Mouse (Mus musculus) forebrain, embryonic 13.5 days (tissue): ENCODE measurements around the gene Nkpd1. TPM values are rescaled to one million over a fixed set of nuclear protein-coding genes. Genes with fewer than 3 reads are reported as not detected.
"Not testable (repeated sequence)": the region's sequence is repeated elsewhere in the genome, so short reads cannot be mapped to it uniquely, and the experiment has no call there.

Experiments
- ATAC-seq: fragments of 200-750 bp; cut with Nextera tagmentation; 2 replicates; pipeline ENCODE4 v1.8.0; 2017
- H3K27ac ChIP-seq: fragments of 300-500 bp; sonication (generic); 2 replicates; pipeline ENCODE4 v1.5.1; 2015; ENCODE audit warnings: inconsistent platforms, mild to moderate bottlenecking, moderate library complexity
- H3K27me3 ChIP-seq: fragments of 300-500 bp; sonication (generic); 2 replicates; pipeline ENCODE4 v1.6.1; 2015; ENCODE audit warnings: mild to moderate bottlenecking, inconsistent platforms
- H3K36me3 ChIP-seq: fragments of 300-500 bp; sonication (generic); 2 replicates; pipeline ENCODE4 v1.6.1; 2015; ENCODE audit warnings: mild to moderate bottlenecking, inconsistent platforms; ENCODE audit not compliant: poor library complexity, severe bottlenecking
- H3K4me1 ChIP-seq: fragments of 300-500 bp; sonication (generic); 2 replicates; pipeline ENCODE4 v1.6.1; 2015; ENCODE audit warnings: inconsistent platforms
- H3K4me2 ChIP-seq: fragments of 300-500 bp; sonication (generic); 2 replicates; pipeline ENCODE4 v1.6.1; 2015; ENCODE audit warnings: inconsistent platforms, mild to moderate bottlenecking, moderate library complexity
- H3K4me3 ChIP-seq: fragments of 300-500 bp; sonication (generic); 2 replicates; pipeline ENCODE4 v1.5.1; 2015; ENCODE audit warnings: mild to moderate bottlenecking, inconsistent platforms
- H3K9ac ChIP-seq: fragments of 300-500 bp; sonication (generic); 2 replicates; pipeline ENCODE4 v1.6.1; 2015; ENCODE audit warnings: mild to moderate bottlenecking, inconsistent platforms
- H3K9me3 ChIP-seq: fragments of 300-500 bp; sonication (generic); replicated peaks from 2 replicates; pipeline ENCODE4 v1.6.1; 2016; ENCODE audit warnings: inconsistent platforms
- WGBS: fragments of 180-500 bp; shearing (Covaris S2); methylation state at CpG from one replicate; pipeline ENCODE4 v1.1.7; 2015; 5-methylcytosine and 5-hydroxymethylcytosine counted together
- polyA plus RNA-seq: library from polyadenylated mRNA; unstranded; fragments of >200 nt; fragmentation: Nextera tagmentation; extraction: Ambion mirVana; gene quantifications from 2 replicates; pipeline ENCODE4 v1.2.1, GENCODE M21; 2015

Nkpd1 gene
- polyA plus RNA-seq, 1 experiment from 2014 or later = 0.15 TPM

DNA sequence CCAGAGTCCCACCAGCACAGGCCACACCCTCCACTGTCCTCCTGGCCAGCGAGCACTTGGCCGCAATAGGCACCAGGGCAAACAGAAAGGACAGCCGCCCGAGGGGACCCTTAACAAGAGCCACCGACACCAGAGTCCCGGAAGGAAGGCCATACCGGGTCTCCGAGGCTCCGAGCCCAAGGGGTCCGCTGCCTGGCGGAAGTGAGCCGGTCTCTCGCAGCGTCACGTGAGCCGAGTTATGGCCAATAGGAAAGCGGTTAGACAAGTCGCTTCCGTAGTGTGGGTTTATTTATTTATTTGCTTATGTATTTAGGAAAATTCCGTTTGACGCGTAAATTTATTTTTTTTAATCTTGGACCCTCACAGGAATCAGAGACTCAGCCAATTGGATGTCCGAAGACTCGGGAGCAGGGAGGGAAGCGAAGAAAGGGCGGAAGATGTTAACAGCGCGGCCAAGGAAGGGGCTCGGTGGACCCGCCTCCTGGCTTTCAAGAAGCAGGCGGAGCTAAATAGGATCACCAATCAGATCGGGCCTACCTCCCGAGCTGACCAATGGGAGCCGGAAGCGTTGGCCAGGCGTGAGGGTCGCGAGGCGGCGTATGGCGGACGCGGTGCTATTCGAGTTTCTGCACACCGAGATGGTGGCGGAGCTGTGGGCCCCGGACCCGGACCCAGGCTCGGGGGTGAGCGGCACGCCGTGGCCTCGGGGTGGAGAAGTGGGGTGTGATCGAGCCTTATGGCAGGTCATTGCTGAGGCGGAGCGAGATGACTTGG lies 9.3 kb upstream of the Nkpd1 start, which contains the start of the genes Bloc1s3 and Trappc6a:
Bloc1s3 (minus strand) TSS at position 218 of the 774 bp plus-strand sequence.
Trappc6a (plus strand) TSS at position 246 of the 774 bp plus-strand sequence.
- WGBS = under 1% methylated on average over 56 of the region's 56 CpGs
- Histone ChIP-seq H3K27me3 (no peaks in the 10 kb centered on the region), H3K27ac (peak within 1 kb of the TSS; percentile 80), H3K9ac (peak within 1 kb of the TSS; percentile 87), H3K9me3 (no peaks in the 10 kb centered on the region), H3K4me2 (peak within 1 kb of the TSS; percentile 97), H3K4me3 (peak within 1 kb of the TSS; percentile 81), H3K36me3 (no peaks in the 10 kb centered on the region), H3K4me1 (peaks cover 26% of the 10 kb centered on the region)
- ATAC-seq = peak; percentile 95

DNA sequence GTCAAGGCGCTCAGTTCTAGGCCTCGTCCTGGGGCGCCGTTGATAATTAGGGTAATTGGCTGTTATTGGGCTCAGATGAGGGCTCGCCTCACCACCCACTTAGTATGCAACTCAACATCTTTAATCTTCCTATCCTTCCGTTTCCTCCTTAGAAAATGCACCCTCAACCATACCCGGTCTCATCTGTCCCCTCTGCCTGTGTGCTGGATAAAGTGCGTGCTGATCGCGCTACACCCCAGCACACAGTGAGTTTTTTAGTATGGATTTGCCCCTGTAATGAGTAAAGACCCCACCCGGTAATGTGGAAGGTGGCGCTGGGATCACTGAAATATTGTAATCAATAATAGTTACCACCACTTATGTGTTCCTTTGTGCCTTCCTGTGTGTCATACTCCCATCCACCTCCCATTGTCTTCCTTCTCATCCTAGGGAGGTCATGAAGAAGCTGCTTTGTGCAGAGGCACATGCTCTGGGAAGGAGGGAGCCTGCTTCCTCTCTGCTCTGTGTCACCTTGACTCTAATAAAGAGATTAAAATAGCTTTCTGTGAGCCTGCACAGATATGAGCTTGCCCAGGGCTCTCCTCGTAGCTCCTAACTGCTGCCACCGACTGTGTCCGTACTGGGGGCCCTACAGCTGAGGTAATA lies 8.6 kb upstream of the Nkpd1 start:
- Histone ChIP-seq H3K4me3 (peak overlapping the region; percentile 81), H3K27me3 (no peaks in the 10 kb centered on the region), H3K9ac (peak overlapping the region; percentile 87), H3K9me3 (no peaks in the 10 kb centered on the region), H3K4me2 (peak overlapping the region; percentile 97), H3K36me3 (no peaks in the 10 kb centered on the region), H3K4me1 (peaks cover 26% of the 10 kb centered on the region), H3K27ac (peak overlapping the region; percentile 80)
- WGBS = 10% methylated on average over 15 of the region's 15 CpGs
- peak; percentile 32 for ATAC-seq

DNA sequence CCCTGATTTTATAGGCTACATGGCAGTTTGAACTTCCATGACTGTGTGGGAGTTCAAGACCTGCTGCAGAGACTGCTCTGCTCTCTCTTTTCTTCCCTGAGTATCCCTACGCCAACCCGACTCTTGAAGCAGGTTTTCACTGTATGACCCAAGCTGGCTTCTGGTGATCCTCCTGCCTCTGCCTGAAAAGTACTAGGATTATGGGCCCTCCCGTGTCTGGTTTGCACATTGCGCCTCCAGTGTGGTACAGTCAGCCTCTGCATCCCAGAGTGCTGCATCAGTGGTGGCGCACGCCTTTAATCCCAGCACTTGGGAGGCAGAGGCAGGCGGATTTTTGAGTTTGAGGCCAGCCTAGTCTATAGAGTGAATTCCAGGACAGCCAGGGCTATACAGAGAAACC lies 7.9 kb upstream of the Nkpd1 start:
- H3K4me3 ChIP-seq = peak overlapping the region; percentile 81
- H3K9me3 ChIP-seq = no peaks in the 10 kb centered on the region

DNA sequence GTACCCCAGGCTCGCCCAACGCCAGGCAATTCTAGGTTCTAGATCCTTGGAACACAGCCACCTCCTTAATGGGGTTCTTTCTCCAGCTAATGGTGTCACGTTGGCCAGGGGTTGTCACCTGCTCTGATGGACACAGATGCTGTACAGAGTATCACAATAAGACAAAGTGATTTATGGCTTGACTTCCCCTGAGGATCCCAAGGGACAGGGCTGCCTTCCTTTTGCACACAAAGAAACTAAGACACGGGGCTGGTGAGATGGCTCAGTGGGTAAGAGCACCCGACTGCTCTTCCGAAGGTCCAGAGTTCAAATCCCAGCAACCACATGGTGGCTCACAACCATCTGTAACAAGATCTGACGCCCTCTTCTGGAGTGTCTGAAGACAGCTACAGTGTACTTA lies 5.7 kb upstream of the Nkpd1 start:
- H3K4me3 ChIP-seq, H3K27ac ChIP-seq, H3K9me3 ChIP-seq, H3K27me3 ChIP-seq, H3K4me2 ChIP-seq, H3K36me3 ChIP-seq, ATAC-seq, H3K9ac ChIP-seq: not testable (repeated sequence)
- peaks cover 18% of the 10 kb centered on the region for H3K4me1 ChIP-seq
- WGBS = 94% methylated on average over 6 of the region's 7 CpGs

More for the DNA sequence above, 7.9 kb upstream of the Nkpd1 start:
- no peak for ATAC-seq
- no peaks in the 10 kb centered on the region for H3K36me3 ChIP-seq
- no peaks in the 10 kb centered on the region for H3K27me3 ChIP-seq
- WGBS = 94% methylated on average over 7 of the region's 7 CpGs
- H3K4me2 ChIP-seq = peak overlapping the region; percentile 97
- peaks cover 26% of the 10 kb centered on the region for H3K4me1 ChIP-seq
- H3K27ac ChIP-seq = no peak overlapping the region
- H3K9ac ChIP-seq = 0 out of 2 replicates have a peak overlapping the region, but pooled peaks have one; percentile 87

DNA sequence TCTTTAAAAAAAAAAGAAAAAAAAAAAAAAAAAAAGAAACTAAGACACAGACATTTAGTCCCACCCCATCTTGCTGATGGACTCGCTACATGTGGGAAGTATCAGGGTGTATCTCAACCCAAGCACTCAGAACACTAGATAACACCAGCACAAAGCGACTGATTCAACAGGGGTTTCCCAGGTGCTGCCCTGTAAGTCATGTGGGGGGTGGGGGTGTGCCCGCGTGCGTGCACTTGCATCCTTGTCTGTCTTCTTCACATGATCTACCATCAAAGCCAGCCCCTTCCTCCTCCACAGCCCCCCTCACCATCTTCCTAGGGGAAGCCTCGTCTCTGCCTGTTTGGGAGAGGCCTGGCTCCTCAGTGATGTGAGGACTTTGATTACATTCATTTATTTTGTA lies 5.3 kb upstream of the Nkpd1 start:
- Histone ChIP-seq H3K4me3 (no peak overlapping the region), H3K36me3 (no peaks in the 10 kb centered on the region), H3K4me2 (no peak overlapping the region), H3K9me3 (no peaks in the 10 kb centered on the region), H3K27ac (no peak overlapping the region), H3K9ac (no peak overlapping the region), H3K27me3 (peaks cover 10% of the 10 kb centered on the region), H3K4me1 (peaks cover 15% of the 10 kb centered on the region)
- WGBS = 79% methylated on average over 6 of the region's 6 CpGs
- no peak for ATAC-seq

DNA sequence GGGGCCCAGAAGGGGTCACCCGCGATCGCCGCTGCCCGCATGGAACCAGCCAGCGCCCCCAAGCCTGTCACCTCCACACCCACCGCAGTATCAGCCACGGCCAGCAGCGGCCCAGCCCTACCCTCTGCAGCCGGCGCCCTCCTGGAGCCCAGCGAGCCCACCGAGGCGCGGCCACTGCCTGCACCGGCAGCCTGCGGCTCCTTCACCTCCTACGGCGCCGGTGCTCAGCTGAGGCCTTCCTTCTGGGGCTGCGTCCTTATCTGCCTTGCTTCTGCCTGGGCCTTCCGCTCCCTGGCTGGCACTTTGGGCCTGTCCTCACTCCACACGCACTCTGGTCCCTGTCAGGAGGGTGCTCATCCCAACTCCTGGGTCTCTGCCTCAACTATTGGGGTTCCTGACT lies 2.4 kb downstream of the Nkpd1 start:
- Histone ChIP-seq H3K36me3 (no peaks in the 10 kb centered on the region), H3K4me3 (peak overlapping the region; percentile 21), H3K27ac (no peak overlapping the region)

DNA sequence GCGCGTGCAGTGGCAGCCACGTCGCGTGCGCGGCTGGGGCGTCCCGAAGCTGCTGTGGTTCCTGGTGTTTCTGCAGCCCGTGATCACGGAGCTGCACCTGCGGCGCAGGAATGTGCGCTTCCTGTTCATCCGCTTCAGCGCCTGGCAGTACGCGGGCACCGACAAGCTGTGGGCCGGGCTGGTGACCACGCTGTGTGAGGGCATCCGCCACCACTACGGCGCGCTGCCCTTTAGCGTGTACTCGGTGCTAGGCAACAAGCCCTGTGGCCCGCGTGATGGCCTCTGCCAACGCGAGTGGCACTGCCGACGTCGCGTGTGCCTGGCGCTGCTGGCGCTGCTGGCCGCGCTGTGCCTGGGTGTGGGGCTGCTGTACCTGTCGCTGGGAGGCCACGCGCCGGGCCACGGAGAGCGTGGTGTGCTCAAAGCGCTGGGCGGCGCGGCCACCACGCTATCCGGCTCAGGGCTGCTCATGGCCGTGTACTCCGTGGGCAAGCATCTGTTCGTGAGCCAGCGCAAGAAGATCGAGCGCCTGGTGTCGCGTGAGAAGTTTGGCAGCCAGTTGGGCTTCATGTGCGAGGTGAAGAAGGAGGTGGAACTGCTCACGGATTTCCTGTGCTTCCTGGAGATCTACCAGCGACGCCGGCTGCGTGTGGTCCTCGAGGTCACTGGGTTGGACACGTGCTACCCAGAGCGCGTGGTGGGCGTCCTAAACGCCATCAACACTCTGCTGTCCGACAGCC lies 5.5 kb downstream of the Nkpd1 start:
- Histone ChIP-seq H3K4me1 (peaks cover 27% of the 10 kb centered on the region), H3K9ac (peak overlapping the region; percentile 63; the same call in 1 of the 2 replicates), H3K9me3 (no peaks in the 10 kb centered on the region), H3K4me2 (peak overlapping the region; percentile 76), H3K4me3 (peak overlapping the region; percentile 43), H3K27me3 (peaks cover 75% of the 10 kb centered on the region), H3K27ac (no peak overlapping the region), H3K36me3 (peaks cover under 1% of the 10 kb centered on the region; the same call in 1 of the 2 replicates)
- 11% methylated on average over 72 of the region's 72 CpGs for WGBS
- ATAC-seq = peak; percentile 5; the same call in 1 of the 2 replicates

More for the DNA sequence above, 2.4 kb downstream of the Nkpd1 start:
- Histone ChIP-seq H3K4me1 (peaks cover 29% of the 10 kb centered on the region), H3K27me3 (peaks cover 87% of the 10 kb centered on the region), H3K4me2 (peak overlapping the region; percentile 49), H3K9me3 (no peaks in the 10 kb centered on the region), H3K9ac (peak overlapping the region; percentile 47)
- no peak for ATAC-seq
- WGBS = 8% methylated on average over 23 of the region's 23 CpGs

DNA sequence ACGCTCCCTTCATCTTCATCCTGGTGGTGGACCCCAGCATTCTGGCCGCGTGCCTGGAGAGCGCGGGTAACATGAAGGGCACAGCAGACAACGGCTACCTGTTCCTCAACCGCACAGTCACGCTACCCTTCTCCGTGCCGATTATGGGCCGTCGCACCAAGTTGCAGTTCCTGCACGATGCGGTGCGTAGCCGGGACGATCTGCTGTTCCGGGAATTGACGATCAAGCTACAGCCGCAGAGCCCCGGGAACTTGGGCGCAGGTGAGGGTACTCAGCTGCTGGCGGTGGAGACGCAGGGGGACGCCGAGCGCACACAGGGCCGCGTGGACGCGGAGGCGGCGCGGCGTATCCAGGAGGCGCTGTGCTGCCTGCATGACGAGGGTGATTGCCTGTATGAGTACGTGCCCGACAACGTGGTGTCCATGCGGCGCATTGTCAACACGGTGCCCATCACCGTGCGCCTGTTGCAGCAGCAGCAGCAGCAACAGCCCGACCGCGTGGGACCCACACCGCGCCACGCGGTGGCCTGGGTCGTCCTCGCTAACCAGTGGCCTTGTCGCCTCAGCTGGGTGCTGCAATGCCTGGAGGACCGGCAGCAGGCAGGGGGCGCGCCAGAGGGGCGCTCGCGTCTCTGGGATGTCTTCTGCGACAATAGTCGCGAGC lies 6.2 kb downstream of the Nkpd1 start:
- Histone ChIP-seq H3K27ac (no peak overlapping the region), H3K4me3 (peak overlapping the region; percentile 43), H3K9ac (peak overlapping the region; percentile 63), H3K9me3 (no peaks in the 10 kb centered on the region), H3K4me1 (peaks cover 27% of the 10 kb centered on the region), H3K27me3 (peaks cover 68% of the 10 kb centered on the region), H3K4me2 (peak overlapping the region; percentile 76), H3K36me3 (peaks cover 7% of the 10 kb centered on the region)
- 2% methylated on average over 64 of the region's 64 CpGs for WGBS
- ATAC-seq = peak; percentile 72

DNA sequence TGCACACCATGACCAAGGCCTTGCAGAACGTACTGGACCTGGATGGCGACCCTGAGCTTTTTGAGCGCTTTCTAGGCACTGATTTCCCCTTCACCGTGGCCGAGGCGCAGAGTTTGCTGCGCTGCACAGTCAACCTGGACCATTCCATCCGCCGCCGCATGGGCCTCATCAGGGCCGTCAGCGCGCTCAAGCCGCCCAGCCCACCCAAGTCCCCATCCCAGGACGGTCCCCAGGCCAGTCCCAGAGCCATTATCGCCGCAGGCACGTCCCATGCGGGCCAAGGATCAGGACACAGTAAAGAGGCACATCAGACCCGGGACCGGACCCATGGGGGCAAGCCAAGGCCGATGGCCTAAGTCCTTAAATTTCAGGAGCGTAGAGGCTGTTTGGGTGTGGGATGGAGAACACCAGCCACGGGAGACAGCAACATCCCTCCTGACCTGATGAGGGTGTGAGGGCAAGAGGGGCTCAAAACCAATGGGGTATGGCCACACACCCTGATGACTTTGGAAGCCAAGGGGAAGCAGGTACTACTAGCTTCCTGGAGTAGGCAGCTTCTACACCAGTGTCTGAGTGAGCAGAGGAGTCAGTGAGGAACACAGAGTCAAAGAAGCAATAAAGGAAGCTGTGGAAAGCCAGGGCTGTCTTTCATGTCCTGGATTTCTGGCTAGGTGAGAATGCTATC lies 6.9 kb downstream of the Nkpd1 start:
- ATAC-seq = peak; percentile 48
- Histone ChIP-seq H3K4me1 (peaks cover 27% of the 10 kb centered on the region), H3K27me3 (peaks cover 61% of the 10 kb centered on the region), H3K4me3 (peak overlapping the region; percentile 43), H3K9me3 (no peaks in the 10 kb centered on the region), H3K36me3 (peaks cover 14% of the 10 kb centered on the region), H3K27ac (no peak overlapping the region), H3K9ac (peak overlapping the region; percentile 63), H3K4me2 (peak overlapping the region; percentile 76)
- 12% methylated on average over 24 of the region's 24 CpGs for WGBS

DNA sequence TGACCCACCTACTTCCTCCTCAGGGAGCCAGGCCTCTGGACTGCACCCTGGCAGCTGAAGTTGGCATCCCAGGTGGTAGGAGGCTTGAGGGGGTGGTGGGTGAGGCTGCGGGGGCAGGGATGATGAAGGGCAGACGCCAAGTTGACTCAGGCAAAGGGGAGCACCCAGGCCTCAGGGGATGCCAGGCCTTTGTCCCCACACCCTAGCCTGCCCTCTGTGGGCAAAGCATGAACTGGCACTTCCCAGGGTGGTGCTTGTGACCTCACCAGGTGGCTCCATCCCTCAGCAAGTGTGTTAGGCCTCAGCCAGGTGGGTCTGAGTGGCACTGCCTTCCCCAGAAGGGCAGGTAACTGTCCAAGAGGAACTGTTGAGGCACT lies 7.5 kb downstream of the Nkpd1 start:
- Histone ChIP-seq H3K9me3 (no peaks in the 10 kb centered on the region), H3K4me2 (no peak overlapping the region), H3K9ac (no peak overlapping the region), H3K36me3 (peaks cover 19% of the 10 kb centered on the region), H3K4me3 (no peak overlapping the region), H3K27ac (no peak overlapping the region), H3K27me3 (peaks cover 56% of the 10 kb centered on the region), H3K4me1 (peaks cover 22% of the 10 kb centered on the region)
- WGBS = 70% methylated on average over 2 of the region's 2 CpGs
- ATAC-seq = no peak

DNA sequence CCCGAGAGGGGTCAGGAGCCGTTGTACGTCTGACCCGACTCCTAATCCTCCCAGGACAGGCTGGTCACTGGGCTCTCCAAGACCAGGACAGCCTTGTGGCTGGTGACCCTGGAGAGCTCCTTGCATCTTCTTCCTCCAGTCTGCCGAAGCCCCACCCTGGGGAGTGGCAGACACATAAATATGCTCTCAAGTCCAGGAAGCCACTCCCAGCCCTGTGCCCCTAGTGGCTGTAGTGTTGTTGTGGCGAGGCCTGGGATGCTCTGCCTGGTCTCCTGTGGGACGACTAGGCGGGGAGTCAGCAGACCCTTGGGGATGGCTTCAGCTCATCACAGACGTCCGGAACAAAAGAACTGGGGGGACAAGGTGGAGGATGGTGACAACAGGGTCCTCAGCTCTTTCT lies 13.4 kb downstream of the Nkpd1 start:
- H3K4me2 ChIP-seq = no peak overlapping the region
- H3K4me1 ChIP-seq = no peaks in the 10 kb centered on the region
- 79% methylated on average over 10 of the region's 10 CpGs for WGBS
- H3K27ac ChIP-seq = no peak overlapping the region
- no peaks in the 10 kb centered on the region for H3K27me3 ChIP-seq
- peaks cover 75% of the 10 kb centered on the region for H3K36me3 ChIP-seq
- ATAC-seq = no peak
- H3K9me3 ChIP-seq = no peaks in the 10 kb centered on the region
- no peak overlapping the region for H3K9ac ChIP-seq
- H3K4me3 ChIP-seq = no peak overlapping the region
